Mouse (Mus musculus): ENCODE results near the gene Zfp664. TPM values are rescaled to one million over a fixed set of nuclear protein-coding genes. Genes with fewer than 3 reads are reported as not detected.

Zfp664 gene
- total and polyA plus RNA-seq, 2 experiments from 2014 or later: 42.5 to 63.6 TPM

DNA sequence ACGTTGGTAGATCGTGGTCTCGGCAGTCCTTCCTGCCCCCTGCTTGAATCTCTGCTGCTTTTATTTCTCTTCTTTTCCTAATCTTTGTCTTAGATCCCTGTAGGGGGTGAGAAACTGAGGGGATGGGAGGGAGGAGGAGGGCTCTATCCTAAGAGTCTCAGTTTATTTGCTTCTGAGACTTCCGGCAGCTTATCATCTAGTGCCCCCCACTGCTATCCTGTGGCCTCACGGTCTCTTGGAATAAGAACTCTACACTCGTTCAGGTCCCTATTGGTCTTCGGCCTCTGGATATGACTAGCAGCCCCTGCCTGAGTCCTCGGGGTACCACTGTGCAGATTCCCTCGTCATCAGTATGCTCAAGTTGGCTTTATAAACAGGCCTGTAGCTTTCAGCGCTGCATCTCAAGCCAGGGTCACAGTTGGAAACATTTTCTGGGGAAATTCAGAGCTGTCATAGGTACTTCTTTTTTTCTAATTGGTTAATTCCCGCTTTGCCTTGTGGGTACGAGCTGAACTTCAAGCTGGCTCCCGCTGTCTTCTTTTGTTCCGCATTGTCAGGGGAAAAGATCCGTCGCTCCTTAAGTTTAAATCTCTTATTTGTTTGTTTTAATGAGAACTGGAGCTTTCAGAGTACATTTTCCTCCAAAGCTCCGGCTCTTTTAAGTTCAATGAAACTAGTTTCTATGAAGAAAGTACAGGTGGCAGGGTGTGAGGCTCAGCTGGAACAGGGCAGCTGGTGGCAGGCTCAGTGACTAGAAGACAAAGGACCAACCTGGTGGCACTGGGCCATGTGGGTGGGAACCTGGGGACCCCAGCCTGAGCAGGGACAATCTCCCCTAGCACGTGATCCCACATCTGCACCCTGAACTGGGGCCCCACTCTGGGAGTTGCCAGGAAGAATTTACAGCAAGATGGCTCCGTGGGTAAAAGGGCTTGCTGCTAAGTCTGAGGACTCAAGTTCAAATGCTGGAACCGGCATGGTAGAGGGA is 50.7 kb downstream of the Zfp664 start:
- Histone ChIP-seq H3K9ac (replicated peaks; ENCODE audit: low read length) (no peak overlapping the region), H3K4me1 (ENCODE audit: insufficient read depth, low read length) (no peaks in the 10 kb centered on the region), H3K36me3 (ENCODE audit: insufficient read depth, low read length) (no peaks in the 10 kb centered on the region), H3K27ac (peak overlapping the region; percentile 5; the same call in 1 of the 2 replicates), H3K4me2 (ENCODE audit: low read depth, low read length) (no peak overlapping the region), H3K27me3 (ENCODE audit: insufficient read depth, low read length) (no peaks in the 10 kb centered on the region), H3K4me3 (ENCODE audit: low read length) (no peak overlapping the region), H3K9me3 (ENCODE audit: low read length) (no peaks in the 10 kb centered on the region)
- TF ChIP-seq CTCF (IDR thresholded peaks at IDR 0.05; ENCODE audit: low read depth): no peak
- 24% methylated on average over 20 of the region's 20 CpGs for WGBS
- ATAC-seq (no peak), DNase-seq (ENCODE audit: low spot score) (peak; percentile 42)

DNA sequence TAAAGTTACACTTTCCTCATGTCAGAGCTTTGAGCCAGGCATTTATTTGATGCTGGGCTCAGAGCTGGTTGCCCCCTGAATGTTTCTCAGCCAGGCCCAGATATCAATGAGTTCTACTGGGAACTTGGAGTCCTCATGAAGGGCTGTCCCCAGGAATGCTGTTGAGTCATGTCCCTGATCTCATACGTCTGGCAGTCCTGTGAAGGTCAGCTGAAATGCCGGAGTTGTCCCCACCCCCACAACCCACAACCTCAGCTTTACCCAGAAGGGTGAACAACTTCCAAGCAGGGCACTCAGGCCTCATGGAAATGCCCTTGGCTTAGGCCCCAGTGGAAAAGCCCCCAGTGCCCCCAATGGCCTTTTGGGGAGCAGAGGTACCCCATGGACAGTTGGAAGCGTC is 57.3 kb downstream of the Zfp664 start:
- 76% methylated on average over 3 of the region's 3 CpGs for WGBS
- no peak for TF ChIP-seq CTCF (IDR thresholded peaks at IDR 0.05; ENCODE audit: low read depth)

DNA sequence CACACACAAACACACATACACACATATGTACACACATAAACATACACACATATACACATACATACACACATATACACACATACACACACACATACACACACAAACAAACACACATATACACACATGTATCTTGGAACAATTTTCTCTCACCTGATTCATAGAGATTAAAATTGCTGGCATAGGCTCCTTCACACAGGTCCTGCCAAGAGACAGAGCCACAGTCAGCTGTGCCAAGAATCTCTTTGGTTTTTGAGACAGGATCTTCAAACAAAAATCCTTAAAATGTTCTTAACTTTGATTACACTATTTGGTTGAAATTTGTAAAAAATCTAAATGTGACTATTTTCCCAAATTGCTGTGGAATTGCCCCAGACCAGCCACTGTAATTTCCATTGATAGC is 58.9 kb downstream of the Zfp664 start:
- Histone ChIP-seq H3K4me2 (ENCODE audit: low read depth, low read length) (no peak overlapping the region), H3K36me3 (ENCODE audit: insufficient read depth, low read length) (no peaks in the 10 kb centered on the region), H3K4me1 (ENCODE audit: insufficient read depth, low read length) (no peaks in the 10 kb centered on the region), H3K27me3 (ENCODE audit: insufficient read depth, low read length) (no peaks in the 10 kb centered on the region), H3K9ac (replicated peaks; ENCODE audit: low read length) (no peak overlapping the region), H3K9me3 (ENCODE audit: low read length) (no peaks in the 10 kb centered on the region), H3K27ac (no peak overlapping the region), H3K4me3 (ENCODE audit: low read length) (no peak overlapping the region)
- TF ChIP-seq CTCF (IDR thresholded peaks at IDR 0.05; ENCODE audit: low read depth): no peak
- ATAC-seq: no peak
- DNase-seq (ENCODE audit: low spot score): no peak

More for the DNA sequence above, 57.3 kb downstream of the Zfp664 start:
- Histone ChIP-seq H3K9ac (replicated peaks; ENCODE audit: low read length) (no peak overlapping the region), H3K36me3 (ENCODE audit: insufficient read depth, low read length) (no peaks in the 10 kb centered on the region), H3K27me3 (ENCODE audit: insufficient read depth, low read length) (no peaks in the 10 kb centered on the region), H3K27ac (no peak overlapping the region), H3K4me2 (ENCODE audit: low read depth, low read length) (no peak overlapping the region), H3K4me3 (ENCODE audit: low read length) (no peak overlapping the region), H3K4me1 (ENCODE audit: insufficient read depth, low read length) (no peaks in the 10 kb centered on the region), H3K9me3 (ENCODE audit: low read length) (no peaks in the 10 kb centered on the region)
- no peak for DNase-seq (ENCODE audit: low spot score)
- no peak for ATAC-seq

DNA sequence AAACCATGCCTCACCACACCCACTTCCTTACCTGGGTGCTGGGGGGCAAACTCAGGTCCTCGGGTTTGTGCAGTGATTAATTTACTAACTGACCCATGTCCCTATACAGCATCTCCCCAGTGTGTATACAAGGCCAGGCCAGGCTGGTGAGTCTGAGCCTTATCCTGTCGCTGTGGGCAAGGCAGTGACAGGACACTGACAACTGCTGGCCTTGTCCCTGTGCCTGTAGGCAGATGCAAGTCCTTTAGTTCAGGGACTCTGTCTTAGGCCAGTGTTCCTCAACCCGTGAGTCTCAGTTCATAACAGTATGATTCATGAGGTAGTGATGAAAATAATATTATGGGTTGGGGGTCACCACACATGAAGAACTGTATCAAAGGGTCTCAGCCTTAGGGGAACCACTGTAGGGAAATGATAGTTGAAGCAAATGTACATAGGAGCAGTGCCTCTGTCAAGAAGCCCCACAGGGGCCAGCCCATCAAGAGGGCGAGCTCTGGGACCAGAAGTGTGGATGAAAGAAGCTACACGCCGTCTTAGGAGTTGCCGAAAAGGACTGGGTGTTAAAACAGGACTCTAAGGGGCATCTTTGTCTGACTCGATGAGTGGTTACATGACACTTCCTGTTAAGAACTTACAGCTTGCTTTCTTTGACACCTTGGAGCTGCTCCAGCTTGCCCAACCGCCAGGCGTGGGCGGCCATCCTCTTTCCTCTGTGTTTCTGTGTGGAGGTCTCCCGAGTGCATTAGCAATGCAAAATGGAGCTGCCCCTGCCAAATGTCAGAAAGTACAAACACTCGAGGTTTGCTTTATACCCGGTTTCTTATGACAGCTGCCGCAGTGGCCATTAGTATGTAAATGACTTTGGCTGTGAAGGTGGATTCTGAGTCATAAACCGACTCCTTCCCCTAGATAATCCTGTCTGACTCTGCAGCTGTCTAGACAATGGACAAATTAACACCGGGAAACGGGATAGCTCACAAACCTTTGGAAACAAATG is 60.2 kb downstream of the Zfp664 start:
- no peak overlapping the region for H3K9ac ChIP-seq (replicated peaks; ENCODE audit: low read length)

DNA sequence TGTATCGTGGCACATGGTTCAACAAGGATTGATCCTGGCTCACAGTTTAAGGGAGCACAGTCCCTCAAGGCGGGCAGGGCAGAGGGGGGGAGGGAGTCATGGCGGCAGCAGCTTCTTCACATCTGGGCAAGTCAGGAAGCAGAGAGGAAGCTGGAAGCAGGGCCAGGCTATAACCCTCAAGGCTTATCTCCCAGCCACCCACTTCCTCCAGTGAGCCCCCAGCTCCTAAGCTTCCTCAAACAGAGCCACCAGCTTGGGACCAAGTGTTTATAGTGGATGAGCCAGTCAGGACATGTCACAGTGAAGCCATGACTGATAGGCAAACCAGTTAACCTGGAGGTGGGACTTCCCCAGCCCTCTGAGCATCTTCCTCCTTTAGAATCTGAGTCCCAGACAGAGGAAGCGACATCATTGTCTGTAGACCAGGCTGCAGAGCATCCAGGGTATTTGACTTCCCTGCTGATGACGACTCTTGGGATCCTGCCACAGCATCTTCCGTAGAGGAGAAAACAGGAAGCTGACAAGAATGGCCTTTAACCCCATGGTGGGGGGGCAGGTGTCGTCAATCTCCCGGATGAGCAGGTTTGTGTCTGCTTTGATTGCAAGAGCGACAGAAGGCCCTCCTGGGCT is 67.0 kb downstream of the Zfp664 start:
- Histone ChIP-seq H3K9ac (replicated peaks; ENCODE audit: low read length) (no peak overlapping the region), H3K36me3 (ENCODE audit: insufficient read depth, low read length) (no peaks in the 10 kb centered on the region), H3K4me1 (ENCODE audit: insufficient read depth, low read length) (no peaks in the 10 kb centered on the region), H3K9me3 (ENCODE audit: low read length) (no peaks in the 10 kb centered on the region), H3K4me3 (ENCODE audit: low read length) (no peak overlapping the region), H3K27me3 (ENCODE audit: insufficient read depth, low read length) (no peaks in the 10 kb centered on the region), H3K27ac (no peak overlapping the region), H3K4me2 (ENCODE audit: low read depth, low read length) (no peak overlapping the region)
- TF ChIP-seq CTCF (IDR thresholded peaks at IDR 0.05; ENCODE audit: low read depth): no peak
- no peak for DNase-seq (ENCODE audit: low spot score)
- ATAC-seq: no peak
- 82% methylated on average over 9 of the region's 9 CpGs for WGBS

More for the DNA sequence above, 60.2 kb downstream of the Zfp664 start:
- no peak overlapping the region for H3K4me3 ChIP-seq (ENCODE audit: low read length)
- TF ChIP-seq CTCF (IDR thresholded peaks at IDR 0.05; ENCODE audit: low read depth): no peak
- ATAC-seq (peak; percentile 59), DNase-seq (ENCODE audit: low spot score) (peak; percentile 78)
- H3K4me1 ChIP-seq (ENCODE audit: insufficient read depth, low read length): no peaks in the 10 kb centered on the region
- H3K4me2 ChIP-seq (ENCODE audit: low read depth, low read length): no peak overlapping the region
- no peaks in the 10 kb centered on the region for H3K27me3 ChIP-seq (ENCODE audit: insufficient read depth, low read length)
- no peaks in the 10 kb centered on the region for H3K36me3 ChIP-seq (ENCODE audit: insufficient read depth, low read length)
- H3K9me3 ChIP-seq (ENCODE audit: low read length): no peaks in the 10 kb centered on the region
- 19% methylated on average over 18 of the region's 18 CpGs for WGBS
- H3K27ac ChIP-seq: peak overlapping the region; percentile 79

DNA sequence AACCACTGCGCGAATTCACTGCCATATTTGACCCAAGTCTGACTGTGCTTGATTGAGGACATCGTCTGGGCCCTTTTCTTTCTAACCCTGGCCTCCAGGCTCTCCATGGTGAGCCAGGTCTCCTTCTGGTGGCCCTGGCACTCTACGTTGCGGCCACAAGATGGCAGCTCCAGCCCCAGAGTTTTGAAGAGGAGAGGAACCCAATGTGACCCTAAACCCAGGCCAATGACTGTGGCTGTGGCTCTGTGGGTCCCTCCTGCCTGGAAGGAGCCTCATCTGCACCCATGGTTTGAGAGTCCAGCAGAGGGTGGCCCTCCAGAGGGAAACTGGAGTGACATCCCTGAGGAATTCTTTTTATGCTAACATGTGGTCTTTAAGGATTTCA is 67.6 kb downstream of the Zfp664 start:
- Histone ChIP-seq H3K9ac (replicated peaks; ENCODE audit: low read length) (no peak overlapping the region), H3K36me3 (ENCODE audit: insufficient read depth, low read length) (no peaks in the 10 kb centered on the region), H3K4me1 (ENCODE audit: insufficient read depth, low read length) (no peaks in the 10 kb centered on the region), H3K27me3 (ENCODE audit: insufficient read depth, low read length) (no peaks in the 10 kb centered on the region), H3K4me2 (ENCODE audit: low read depth, low read length) (no peak overlapping the region), H3K27ac (no peak overlapping the region), H3K9me3 (ENCODE audit: low read length) (no peaks in the 10 kb centered on the region), H3K4me3 (ENCODE audit: low read length) (no peak overlapping the region)
- 45% methylated on average over 5 of the region's 5 CpGs for WGBS
- ATAC-seq (peak; percentile 43; the same call in 1 of the 2 replicates), DNase-seq (ENCODE audit: low spot score) (peak; percentile 74)
- TF ChIP-seq CTCF (IDR thresholded peaks at IDR 0.05; ENCODE audit: low read depth): peak; percentile 83
